Mouse (Mus musculus): ENCODE results near the gene Inpp4a.

GRCm38 (mm10) chr1:37457546-37457945, 157.9 kb downstream of the Inpp4a start:
- TF ChIP-seq CTCF (IDR thresholded peaks at IDR 0.05; ENCODE audit: control insufficient read depth, insufficient read depth, insufficient replicate concordance, low read depth, low read length): no peak
- TF ChIP-seq POLR2A (IDR thresholded peaks at IDR 0.05; ENCODE audit: control insufficient read depth, low read depth, low read length): no peak
